Mouse (Mus musculus) embryo, embryonic 10 days (tissue): ENCODE data around the gene Tbx1.

Experiments used
- DNase-seq: peaks from one replicate; pipeline ENCODE4 v3.0.0-alpha.2; 2015; ENCODE audit warnings: low spot score

Gene Tbx1

DNA sequence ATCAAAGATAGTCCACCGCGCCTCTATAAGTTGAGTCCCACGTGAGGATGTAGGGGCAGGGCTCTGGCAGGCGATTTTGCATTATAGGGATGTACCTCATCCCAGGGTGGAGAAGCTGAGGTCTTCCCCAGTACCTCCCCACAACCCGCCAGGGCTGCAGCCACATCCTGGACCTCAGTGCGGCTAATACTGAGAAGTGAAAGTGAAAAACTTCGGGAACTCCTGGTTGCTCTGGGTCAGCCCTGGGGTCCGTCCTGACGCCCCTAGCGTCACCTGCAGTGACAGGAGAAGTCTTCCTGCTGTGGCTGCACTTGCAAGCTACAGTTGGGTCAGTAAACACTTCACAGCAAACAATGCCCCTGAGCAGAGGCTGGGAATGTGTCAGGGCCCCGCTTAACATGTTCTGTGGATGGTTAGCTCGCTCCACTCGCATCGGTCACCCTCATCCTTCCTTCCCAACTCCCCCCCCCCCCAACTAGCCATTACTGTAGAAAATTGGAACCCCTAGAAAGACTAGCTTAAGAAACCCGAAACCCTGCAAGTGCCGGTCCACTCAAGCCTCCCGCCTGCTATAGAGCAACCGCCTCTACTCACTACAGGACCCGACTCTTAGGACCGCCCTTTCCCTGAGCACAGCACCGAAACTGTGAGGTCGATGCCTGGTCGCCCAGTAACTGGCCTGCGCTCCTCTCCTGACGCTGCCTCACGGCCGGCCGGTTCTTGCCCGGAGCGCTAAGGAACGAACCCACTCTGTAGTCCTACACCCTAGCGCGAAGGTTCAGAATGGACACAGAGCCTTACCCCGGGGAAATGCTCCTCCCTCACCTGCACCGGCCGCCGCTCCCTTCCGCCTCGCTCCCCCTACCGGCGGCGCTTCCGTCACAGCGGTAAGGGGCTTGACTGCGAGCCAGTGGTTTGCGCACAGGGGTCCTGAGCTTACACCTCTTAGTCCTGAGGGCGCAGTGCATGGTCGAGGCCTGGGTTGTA is at the start of gene Tbx1:
Gene Tbx1, minus strand, starts transcription at position 868 of the 987 bp plus-strand sequence.
- peak; percentile 53 for DNase-seq

DNA sequence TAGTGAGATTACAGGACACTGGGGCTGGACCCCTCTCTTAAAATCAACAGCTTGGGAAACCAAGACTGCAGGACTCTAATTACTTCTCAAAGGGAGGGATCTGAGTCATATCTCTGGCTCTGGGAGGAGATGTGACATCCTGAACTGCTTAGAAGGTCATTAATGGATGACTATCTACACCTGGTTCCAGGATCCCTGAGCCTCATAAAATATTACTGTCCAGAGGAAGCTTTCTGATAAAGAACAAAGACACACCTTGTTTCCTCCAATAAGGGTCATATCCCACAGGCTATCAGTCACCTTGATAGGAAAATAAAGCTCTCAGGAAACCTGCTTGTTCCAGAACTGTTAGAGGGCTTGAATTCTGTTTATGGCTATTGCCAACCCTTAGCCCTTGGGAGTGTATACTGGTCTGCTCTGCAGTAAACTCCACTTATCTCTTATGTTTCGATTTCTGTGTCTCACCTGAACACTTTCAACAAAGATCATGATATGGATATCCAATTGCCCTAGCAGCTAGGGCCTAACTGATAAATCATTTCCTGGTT is 49.0 kb upstream of the Tbx1 start:
- no peak for DNase-seq

DNA sequence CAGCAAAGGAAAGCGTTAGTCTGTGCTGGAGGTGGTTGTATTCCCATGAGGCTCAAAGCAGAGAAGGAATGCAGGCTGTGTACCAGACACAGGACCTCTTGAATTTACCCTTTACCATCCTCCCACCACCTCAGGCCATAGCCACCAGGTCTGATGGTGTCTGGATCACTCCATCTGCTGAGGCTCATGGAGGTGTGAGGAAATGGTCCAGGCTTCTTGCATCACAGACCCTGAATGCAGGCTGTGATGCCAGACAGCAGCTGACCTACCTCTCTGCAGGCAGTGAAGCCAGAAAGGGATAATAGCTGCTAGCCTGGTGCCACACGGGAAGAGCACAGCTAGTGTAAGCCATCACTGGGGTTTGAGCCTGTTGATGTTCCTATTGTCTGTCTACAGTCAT is 47.9 kb upstream of the Tbx1 start:
- DNase-seq: no peak

DNA sequence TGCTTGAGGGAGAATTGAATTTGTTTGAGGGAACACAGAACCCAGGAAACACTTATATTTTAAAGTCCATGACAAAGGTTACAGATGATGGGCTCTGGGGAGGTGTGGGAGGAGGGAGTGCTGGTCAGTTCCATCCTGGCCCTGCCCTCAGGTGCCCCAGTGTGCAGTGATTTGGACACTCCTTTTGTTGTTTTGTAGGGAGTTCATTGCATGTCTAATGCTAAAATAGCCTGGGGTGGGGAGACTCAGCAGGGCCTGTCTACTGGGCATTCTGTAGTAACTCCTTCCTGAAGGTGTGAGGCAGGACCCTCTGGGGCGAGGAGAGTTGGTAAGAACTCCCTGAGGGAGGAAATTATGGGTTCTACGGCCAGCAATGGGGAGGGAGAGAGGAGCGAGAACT is 46.3 kb upstream of the Tbx1 start:
- no peak for DNase-seq

- DNase-seq: no peak
These were observed 45.9 kb upstream of the Tbx1 start for GRCm38 (mm10) chr16:18636401-18636800.

DNA sequence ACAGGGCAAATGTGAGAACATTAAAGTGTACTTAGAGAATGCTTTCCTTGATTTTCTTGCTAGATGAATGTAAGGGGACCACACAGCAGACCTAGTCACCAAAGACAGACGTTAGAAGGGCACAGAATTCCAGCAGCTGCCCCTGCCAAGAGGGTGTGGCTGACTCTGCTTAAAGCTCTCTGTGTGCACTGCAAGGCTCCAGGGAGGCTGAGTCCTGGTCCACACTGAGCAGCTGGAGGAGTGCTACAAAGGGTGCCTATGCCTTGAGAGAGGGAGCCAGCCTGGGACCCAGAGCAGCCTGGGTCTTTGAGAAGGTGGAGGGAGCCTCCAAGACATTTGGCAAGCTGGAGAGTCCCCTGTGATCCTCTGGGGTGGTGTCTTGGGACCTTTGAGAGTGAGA is 42.9 kb upstream of the Tbx1 start:
- DNase-seq: no peak

DNA sequence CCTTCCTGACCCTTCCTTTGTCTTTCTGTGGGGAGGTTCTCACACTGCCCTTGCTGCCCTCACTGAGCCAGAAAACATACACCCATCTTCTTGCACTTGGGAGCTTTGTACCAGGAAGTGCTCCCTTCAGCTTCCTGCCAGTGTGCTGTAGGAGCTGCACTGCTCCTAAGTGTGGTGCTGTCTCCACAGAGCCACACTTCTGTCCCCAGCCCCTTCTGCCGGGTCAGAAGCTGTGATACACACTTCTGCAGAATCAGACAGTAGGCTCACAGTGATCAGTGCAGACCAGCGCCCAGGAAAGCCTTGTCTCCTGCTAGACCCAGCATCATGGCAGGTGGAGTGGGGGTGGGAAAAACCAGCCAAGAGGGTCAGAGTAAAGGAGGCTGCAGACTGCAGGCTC is 42.3 kb upstream of the Tbx1 start:
- DNase-seq: no peak

GRCm38 (mm10) chr16:18632059-18632458 is 41.6 kb upstream of the Tbx1 start:
- no peak for DNase-seq

GRCm38 (mm10) chr16:18631141-18631540 is 40.7 kb upstream of the Tbx1 start:
- no peak for DNase-seq

DNA sequence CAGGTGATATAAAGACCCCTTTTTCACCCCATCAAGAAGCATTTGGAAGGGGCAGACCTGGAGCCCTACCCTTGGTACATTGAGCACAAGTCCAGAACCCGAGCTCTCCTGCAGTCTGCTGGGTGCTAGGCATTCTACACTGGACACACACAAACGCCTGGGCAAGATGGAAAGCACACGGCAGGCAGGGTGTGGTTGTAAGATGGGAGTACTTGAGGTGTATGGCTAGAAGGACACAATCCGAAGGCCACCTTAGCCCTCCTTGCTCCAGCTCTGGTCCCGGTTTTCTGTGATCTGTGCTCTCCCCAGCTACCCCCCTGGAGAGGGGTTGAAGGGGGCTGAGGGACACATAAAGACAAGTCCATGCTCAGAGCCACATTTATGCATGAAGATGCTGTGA is 39.8 kb upstream of the Tbx1 start:
- no peak for DNase-seq

- DNase-seq: peak; percentile 61
These were observed 39.1 kb upstream of the Tbx1 start, which contains the start of gene Sept5 for GRCm38 (mm10) chr16:18629390-18630231. Sept5 (minus strand) TSS chr16:18629954.

DNA sequence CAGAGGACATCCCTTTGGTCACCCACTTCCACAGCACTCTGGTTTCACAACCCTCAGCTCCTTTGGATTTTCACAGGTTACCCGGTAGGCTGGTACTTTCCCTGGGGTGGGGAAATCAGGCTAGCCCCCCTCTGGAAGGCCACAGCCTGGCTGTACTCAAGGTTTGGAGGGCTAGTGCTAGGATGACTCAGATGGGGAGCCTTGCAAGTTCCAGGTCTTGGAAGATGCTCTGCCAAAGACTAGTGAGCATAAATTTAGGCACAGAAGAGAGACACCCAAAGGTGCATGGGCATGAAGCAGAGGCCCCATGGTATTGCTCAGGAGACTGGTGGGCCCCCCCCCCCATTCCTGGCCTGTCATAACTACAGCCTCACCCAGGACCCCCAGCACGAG is 38.5 kb upstream of the Tbx1 start:
- DNase-seq: no peak

DNA sequence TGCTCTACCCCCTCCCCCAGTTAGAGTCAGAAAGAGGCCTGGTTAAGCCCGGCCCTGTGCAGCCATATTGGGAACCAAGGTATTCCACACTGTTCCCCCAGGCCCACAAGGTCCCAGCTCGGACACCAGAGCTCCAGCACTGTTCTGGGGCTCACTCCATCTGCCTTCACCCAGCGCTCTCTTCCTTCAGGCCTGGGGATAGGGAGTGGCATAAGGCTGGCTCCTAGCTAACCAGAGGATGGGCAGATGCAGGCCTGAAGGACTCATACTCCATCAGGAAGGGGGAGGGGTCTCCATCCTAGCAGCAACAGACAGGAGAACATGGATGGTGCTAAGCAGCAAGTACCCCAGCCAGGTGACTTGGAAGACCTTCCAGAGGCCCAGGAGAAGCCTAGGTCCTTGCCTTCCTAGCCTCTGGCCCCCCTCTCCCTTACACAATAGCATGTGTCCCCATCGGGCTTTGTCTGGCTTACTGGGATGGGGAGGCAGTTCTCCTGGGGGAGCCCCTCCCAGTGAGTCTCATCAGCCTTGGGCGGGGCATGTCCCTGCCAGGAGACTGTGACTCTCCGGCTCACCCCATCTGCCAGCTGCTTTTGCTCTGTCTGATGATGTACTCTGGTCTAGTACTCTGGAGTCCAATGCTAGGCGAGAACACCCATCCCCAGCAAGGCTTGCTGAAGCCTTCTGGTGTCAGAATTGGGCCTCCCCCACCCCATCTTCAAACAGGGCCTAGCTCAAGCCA is 37.9 kb upstream of the Tbx1 start:
- DNase-seq: no peak

DNA sequence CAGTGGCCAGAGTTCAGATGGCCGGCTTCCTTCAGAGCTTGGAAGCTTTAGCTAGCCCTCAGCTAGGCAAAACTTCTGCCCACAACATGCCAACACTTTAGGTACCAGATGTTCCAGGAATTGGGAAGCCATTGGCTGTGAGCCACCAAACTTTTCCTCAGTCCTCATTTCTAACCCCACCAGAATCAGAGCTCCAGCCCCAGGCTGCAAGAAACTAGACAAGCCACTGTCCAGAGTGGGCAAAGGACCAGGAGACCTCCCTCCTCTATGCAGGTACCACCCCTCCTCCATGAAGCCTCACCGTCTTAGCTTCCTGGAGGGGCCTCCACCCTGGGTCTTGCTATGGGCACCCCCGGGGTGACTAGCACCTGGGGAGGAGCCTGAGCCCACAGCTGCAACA is 36.7 kb upstream of the Tbx1 start:
- DNase-seq: no peak

DNA sequence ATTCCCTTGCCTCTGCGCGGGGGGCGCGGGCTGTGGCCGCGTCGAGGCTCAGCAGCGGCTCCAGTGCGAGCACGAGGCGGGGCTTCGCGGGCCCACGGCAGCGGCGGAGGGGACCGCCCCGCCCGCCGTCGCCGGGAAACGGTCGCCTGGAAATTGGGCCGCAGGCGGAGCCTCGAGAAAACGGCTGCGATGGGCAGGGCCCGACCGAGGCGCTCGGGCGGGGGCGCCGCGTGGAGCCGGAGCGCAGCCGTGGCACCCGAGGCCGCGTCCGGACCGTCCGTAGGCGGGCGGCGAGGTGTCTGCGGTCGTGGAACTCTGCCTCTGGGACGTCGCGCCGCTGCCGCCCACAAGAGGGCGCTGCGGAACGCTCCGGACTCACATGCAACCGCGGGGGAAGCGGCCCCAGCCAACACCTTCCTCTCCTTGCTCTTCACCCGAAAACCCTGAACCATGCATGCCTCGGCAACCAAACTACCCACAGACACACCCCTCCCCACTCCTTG is 36.0 kb upstream of the Tbx1 start, which contains the start of gene Gm49601:
Gene Gm49601, minus strand, starts transcription at position 52 of the 503 bp plus-strand sequence.
- peak; percentile 89 for DNase-seq

DNA sequence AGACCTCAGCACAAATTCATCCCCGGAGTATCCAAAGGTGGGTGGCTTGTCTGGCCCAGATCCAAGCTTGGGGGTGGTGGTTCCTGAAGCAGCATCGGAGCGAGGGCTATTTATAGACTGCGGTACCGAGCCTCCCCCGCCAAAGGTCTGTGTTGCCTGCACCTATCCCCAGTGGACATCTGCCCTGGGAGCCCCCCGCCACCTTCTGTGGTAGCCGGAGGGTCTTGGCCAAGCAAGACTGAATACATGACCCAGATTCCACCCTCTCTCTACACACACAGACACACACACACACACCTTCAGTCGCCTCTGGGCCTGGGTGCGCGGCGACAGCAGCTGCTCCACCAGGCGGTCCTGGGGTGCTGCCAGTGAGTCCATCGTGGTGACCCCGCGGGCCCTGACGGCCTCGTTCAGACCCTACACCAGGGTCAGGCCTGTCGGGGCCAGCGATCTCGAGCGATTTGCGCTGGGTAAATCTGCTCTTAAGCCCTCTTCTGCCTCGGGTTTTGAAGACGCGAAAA is 35.4 kb upstream of the Tbx1 start:
- DNase-seq: no peak

DNA sequence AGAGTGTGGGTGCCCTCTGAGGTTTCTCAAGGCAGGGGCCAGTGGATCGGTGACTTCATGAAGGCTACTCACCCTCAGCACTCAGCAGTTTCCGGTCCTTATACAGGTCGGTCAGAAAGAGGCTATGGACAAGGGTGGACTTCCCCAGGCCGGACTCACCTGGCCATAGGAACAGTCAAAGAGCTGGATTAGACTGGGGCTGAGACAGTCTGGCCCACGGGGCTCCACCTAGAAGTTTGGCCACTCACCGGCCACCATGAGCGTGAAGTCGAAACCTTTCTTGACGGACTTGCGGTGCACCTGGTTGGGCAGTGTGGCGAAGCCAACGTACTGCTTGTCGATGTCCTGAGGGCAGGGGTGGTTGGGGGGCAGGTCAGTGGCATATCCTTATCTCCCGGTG is 34.6 kb upstream of the Tbx1 start:
- no peak for DNase-seq

DNA sequence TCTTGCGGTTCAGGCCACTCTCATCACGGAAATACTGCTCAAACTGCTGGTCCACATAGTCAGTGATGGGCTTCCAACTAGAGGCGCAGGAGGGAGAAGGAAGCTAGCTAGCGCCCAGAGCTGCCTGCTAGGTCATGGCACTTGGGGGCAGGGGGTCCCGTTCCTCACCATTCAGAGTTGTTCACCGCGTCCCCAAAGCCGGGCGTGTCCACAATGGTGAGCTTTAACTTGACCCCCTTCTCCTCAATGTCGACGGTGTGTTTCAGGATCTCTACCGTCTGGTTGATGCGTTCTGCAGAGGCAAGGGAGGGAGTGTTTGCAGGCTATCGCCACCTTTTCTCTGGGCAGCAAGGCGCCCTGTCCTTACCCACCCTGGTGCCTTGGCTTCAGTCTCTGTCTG is 34.2 kb upstream of the Tbx1 start:
- no peak for DNase-seq

DNA sequence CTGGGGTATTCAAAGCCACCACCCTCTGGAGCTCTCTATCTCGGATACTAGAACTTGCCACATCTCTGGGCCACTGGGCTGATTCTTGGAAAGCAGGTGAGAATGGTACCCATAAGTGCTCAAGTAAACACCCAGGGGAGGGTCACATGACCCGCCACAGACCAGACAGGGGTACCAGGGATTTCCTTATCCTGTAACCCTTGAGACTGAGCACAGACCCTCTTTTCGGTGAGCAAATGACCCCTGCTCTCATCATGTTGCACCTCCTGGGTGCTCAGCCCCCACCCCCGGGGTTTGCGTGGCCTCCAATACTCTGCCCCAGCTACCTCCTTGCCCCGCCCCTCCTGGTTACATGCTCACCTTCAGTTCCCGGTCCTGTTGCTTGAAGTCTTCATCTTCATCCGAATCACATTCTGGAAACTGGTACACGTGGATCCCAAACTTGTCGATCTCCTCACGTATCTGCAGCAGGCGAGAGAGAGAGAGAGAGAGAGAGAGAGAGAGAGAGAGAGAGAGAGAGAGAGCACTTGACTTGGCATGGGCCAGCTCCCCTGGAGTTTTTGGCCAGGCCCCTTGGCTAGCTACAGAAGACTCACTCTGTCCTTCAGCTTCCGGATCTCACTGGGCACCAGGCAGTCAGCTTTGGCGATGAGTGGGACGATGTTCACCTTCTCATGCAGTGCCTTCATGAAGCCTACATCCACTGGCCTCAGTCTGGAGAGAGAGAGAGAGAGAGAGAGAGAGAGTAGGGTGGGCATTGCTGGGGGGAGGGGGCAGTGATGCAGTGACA is 33.5 kb upstream of the Tbx1 start:
- no peak for DNase-seq

GRCm38 (mm10) chr16:18622916-18623750 is 32.7 kb upstream of the Tbx1 start:
- DNase-seq: no peak
